Mouse (Mus musculus): ENCODE results near the gene Clta.

DNA sequence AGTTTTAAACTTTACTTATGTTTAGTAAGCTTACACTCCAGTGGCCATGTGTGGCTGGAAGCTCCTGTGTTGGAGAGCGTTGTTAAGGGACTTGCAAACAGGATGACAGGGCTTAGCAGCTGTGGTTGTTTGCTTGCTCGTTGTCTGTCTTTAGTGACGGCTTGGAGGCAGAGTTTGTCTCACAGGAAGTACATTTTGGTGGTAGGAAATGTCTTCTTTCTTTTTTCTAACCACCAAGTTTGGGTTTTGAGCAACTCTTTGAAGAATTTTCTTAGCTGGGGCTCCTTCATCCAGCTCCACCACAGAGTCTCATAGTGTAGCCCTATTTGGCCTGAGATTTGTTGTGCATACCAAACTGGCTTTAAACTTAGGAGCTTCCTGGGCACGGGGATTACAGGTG, 18.1 kb downstream of the Clta start:
- no peak for TF ChIP-seq CTCF (IDR thresholded peaks at IDR 0.05; ENCODE audit: insufficient read depth, low read depth, low read length)
- no peak for TF ChIP-seq POLR2A (IDR thresholded peaks at IDR 0.05; ENCODE audit: insufficient read depth, low read depth, low read length)
